ENCODE assay signal across 8 mouse cellular contexts in the genomic region with DNA sequence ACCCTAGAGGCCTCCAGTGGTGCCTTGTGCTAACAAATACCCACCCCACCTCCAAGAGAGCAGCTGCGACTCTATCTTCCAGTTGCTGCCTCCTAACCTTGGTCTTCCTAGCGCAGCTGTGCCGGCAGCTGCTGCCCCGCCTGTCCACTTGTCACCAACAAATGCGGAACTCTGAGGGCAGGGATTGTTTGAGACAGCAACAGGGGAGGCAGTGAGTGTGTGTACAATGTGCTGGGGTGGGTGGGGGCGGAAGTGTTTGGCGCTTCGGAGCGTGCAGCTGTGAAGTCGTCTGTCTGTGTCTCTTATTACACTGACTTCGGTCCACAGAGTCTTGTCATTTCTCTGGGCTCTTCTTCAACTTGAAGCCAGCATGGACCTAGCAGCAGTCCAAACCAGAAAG. TPM values are rescaled to one million over a fixed set of nuclear protein-coding genes. Genes with fewer than 3 reads are reported as not detected.
DNase-seq lines count a peak whose midpoint lies in the region; ATAC-seq and TF ChIP-seq lines count a peak whose summit lies in the region.

No protein-coding gene starts in this region.

- H3K36me3 ChIP-seq in embryonic facial prominence, embryonic 10.5 days (replicated peaks), result no peaks in the 10 kb centered on the region
- no peaks in the 10 kb centered on the region for H3K36me3 ChIP-seq in hindbrain, postnatal 0 days (ENCODE audit: insufficient read depth, low read length)
- H3K36me3 ChIP-seq in stomach, postnatal 0 days (ENCODE audit: control insufficient read depth, insufficient read depth, low read length), result no peaks in the 10 kb centered on the region; the same call in 1 of the 2 replicates

- H3K4me2 ChIP-seq in hindbrain, postnatal 0 days (ENCODE audit: low read depth, low read length), result peak overlapping the region; percentile 10; the same call in 1 of the 2 replicates
- peak overlapping the region; percentile 33 for H3K4me2 ChIP-seq in stomach, postnatal 0 days (replicated peaks; ENCODE audit: low read depth)

- H3K4me3 ChIP-seq in embryonic facial prominence, embryonic 10.5 days, result peak overlapping the region; percentile 4; the same call in 1 of the 2 replicates
- no peak overlapping the region for H3K4me3 ChIP-seq in hindbrain, postnatal 0 days (ENCODE audit: low read length)
- H3K4me3 ChIP-seq in stomach, postnatal 0 days (ENCODE audit: low read depth, low read length), result no peak overlapping the region

- H3K4me1 ChIP-seq in embryonic facial prominence, embryonic 10.5 days, result peaks cover 17% of the 10 kb centered on the region
- H3K4me1 ChIP-seq in hindbrain, postnatal 0 days (ENCODE audit: insufficient read depth, low read length), result no peaks in the 10 kb centered on the region
- H3K4me1 ChIP-seq in stomach, postnatal 0 days (replicated peaks; ENCODE audit: control insufficient read depth, insufficient read depth), result 0 out of 2 replicates have a peak, but pooled peaks cover 2% of the 10 kb centered on the region

- DNase-seq in kidney, postnatal 14 days, result peak; percentile 3
- no peak for DNase-seq in kidney, postnatal 25 days
- DNase-seq in embryonic facial prominence, embryonic 10.5 days (ENCODE audit: low spot score), result peak; percentile 38
- DNase-seq in hindbrain, postnatal 0 days (ENCODE audit: low spot score), result peak; percentile 54
- peak; percentile 54 for DNase-seq in lung, postnatal 4 days
- DNase-seq in stomach, postnatal 0 days (ENCODE audit: low spot score), result peak; percentile 34
- DNase-seq in layer of hippocampus, postnatal 25 days (ENCODE audit: extremely low spot score in 1 of 2, low spot score in 1 of 2), result no peak
- no peak for DNase-seq in left cerebral cortex, adult 11 months (ENCODE audit: low spot score)

- TF ChIP-seq EP300 in stomach, postnatal 0 days (optimal IDR thresholded peaks at IDR 0.05), result no peak

- no peak for TF ChIP-seq CTCF in hindbrain, postnatal 0 days (IDR thresholded peaks at IDR 0.05; ENCODE audit: low read depth)
- TF ChIP-seq CTCF in stomach, postnatal 0 days (IDR thresholded peaks at IDR 0.05; ENCODE audit: low read depth), result no peak

- 55% methylated on average over 11 of the region's 11 CpGs for WGBS in embryonic facial prominence, embryonic 10.5 days
- WGBS in hindbrain, postnatal 0 days, result 29% methylated on average over 11 of the region's 11 CpGs
- 20% methylated on average over 11 of the region's 11 CpGs for WGBS in stomach, postnatal 0 days

- no peaks in the 10 kb centered on the region for H3K27me3 ChIP-seq in embryonic facial prominence, embryonic 10.5 days (replicated peaks; ENCODE audit: low read depth, poor library complexity, severe bottlenecking)
- H3K27me3 ChIP-seq in hindbrain, postnatal 0 days (ENCODE audit: insufficient read depth, low read length), result no peaks in the 10 kb centered on the region
- no peaks in the 10 kb centered on the region for H3K27me3 ChIP-seq in stomach, postnatal 0 days (ENCODE audit: control insufficient read depth, insufficient read depth, low read length)

- no peak overlapping the region; the same call in 1 of the 2 replicates for H3K27ac ChIP-seq in embryonic facial prominence, embryonic 10.5 days (replicated peaks)
- no peak overlapping the region for H3K27ac ChIP-seq in hindbrain, postnatal 0 days
- H3K27ac ChIP-seq in stomach, postnatal 0 days (replicated peaks), result peak overlapping the region; percentile 40

- ATAC-seq in hindbrain, postnatal 0 days, result peak; percentile 68
- no peak for ATAC-seq in stomach, postnatal 0 days (ENCODE audit: low FRiP score, low TSS enrichment)

- H3K9me3 ChIP-seq in embryonic facial prominence, embryonic 10.5 days, result no peaks in the 10 kb centered on the region
- H3K9me3 ChIP-seq in hindbrain, postnatal 0 days (ENCODE audit: low read length), result no peaks in the 10 kb centered on the region
- no peaks in the 10 kb centered on the region for H3K9me3 ChIP-seq in stomach, postnatal 0 days (ENCODE audit: control insufficient read depth, low read length)

- H3K9ac ChIP-seq in hindbrain, postnatal 0 days (replicated peaks; ENCODE audit: low read length), result no peak overlapping the region
- H3K9ac ChIP-seq in stomach, postnatal 0 days (ENCODE audit: low read length), result peak overlapping the region; percentile 31

RNA-seq across cellular contexts. Expression of a gene that starts 49.7 kb away (rescaled TPM):
- 5.8 and 7.1 TPM in 2 replicates for polyA plus RNA-seq in embryonic facial prominence, embryonic 10.5 days (2016; fragmentation: Nextera tagmentation; extraction: Ambion mirVana)
- 32.7 and 33.2 TPM in 2 replicates for total RNA-seq in hindbrain, postnatal 0 days (2014; rRNA removed)
- polyA plus RNA-seq in hindbrain, postnatal 0 days (2015; fragmentation: Nextera tagmentation; extraction: Ambion mirVana), result 12.0 and 14.5 TPM in 2 replicates
- 9.3 and 9.5 TPM in 2 replicates for polyA plus RNA-seq in stomach, postnatal 0 days (2015; fragmentation: Nextera tagmentation; extraction: Ambion mirVana)
- 10 to 100 TPM; 74.0 to 74.1 TPM for total RNA-seq in layer of hippocampus, postnatal 25 days (2021)

Comparison
In these comparisons a context has a peak if more than half of its experiments do, and no peak if none do; other contexts are left out.
1. DNase-seq: peak in kidney, postnatal 14 days (single experiment), embryonic facial prominence, embryonic 10.5 days (single experiment), hindbrain, postnatal 0 days (single experiment), lung, postnatal 4 days (2 of 2) and stomach, postnatal 0 days (single experiment); none in kidney, postnatal 25 days (0 of 2), layer of hippocampus, postnatal 25 days (0 of 2) and left cerebral cortex, adult 11 months (single experiment).